Mouse (Mus musculus) kidney, adult 8-10 months (tissue): ENCODE measurements at regions not wholly inside any gene's neighbourhood (a gene's known extent, or its start where the extent isn't known, plus 50 kb on each side); places are given as distances from the start of the nearest gene placed in this dataset.

Source experiments
- DNase-seq, 2 experiments: peaks; one replicate each; pipeline ENCODE4 v3.0.0; 2022

GRCm38 (mm10) chr8:86125244-86125643 lies 284.5 kb downstream of the Phkb start:
- DNase-seq = no peak

DNA sequence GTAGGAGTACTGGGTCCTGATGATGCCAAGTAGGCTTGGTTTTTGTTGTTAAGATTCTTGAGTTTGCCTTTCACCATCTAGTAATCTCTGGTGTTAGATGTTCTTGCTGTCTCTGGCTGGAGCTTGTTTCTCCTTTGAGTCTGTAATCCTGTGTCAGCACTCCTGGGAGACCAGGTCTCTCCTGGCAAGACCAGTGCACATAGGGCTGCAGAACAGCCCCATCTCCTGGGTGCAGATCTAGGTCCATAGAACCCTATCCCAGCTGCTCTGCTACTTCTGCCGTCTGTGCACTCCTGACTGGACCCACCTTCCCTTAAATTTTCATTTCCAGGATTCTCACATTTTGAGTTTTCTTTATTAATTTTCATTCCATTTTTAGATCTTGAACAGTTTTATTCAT lies 283.9 kb downstream of the Phkb start:
- DNase-seq = no peak
